Mouse (Mus musculus): ENCODE data around the gene Gm44790. TPM values are rescaled to one million over a fixed set of nuclear protein-coding genes. Genes with fewer than 3 reads are reported as not detected.

Gene Gm44790
- total and polyA plus RNA-seq, 3 experiments = 0.29 to 0.77 TPM; not detected in 1

DNA sequence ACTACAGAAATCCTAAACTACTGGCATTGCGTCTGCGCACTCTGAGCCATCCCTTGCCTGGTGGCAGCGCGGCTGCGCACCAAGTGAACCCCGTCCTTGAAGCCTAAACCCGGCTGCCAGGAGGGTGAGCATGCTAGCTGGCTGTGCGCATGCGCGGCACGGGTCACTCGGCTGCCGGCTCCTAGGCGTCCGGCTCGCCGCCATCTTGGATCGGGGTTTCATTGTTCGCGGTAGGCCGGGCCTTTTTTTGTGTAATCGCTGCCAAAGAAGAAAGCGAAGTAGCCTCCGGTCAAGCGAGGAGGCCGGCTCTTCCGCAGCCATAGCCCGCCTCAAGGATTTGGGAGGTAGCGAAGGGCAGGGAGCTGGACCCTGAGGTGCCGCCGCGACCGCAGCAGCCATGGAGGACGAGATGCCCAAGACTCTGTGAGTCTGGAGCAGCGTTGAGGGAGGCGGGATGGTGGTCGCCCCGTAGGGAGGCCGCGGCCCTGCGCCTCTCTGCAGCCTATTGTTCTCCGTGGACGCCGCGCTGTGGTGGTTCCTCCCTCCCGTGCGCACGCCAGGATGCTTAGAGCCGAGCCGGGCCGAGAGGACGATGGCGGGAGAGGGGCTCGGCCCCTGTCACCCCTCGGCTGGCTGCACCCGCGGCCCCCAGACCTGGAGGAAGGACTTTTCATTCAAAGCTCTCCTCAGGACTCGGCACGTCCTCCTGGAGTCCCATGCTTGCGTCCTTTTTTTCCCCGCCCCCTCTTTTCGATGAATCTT lies 22.2 kb upstream of the Gm44790 start, which contains the start of gene Tia1:
TSS of gene Tia1 (plus strand) at position 120 of the 762 bp plus-strand sequence.
- peak within 1 kb of the TSS; percentile 94 for H3K9ac ChIP-seq (ENCODE audit: control insufficient read depth, low read depth, low read length, poor library complexity, severe bottlenecking)
- H3K36me3 ChIP-seq (ENCODE audit: control insufficient read depth in 1 of 2, insufficient read depth in 2 of 2, low read length in 2 of 2) = peaks cover 0 to 20% of the 10 kb centered on the region in 2 experiments; a peak in 3 of 4 replicates
- TF ChIP-seq NELFE (IDR thresholded peaks at IDR 0.05; ENCODE audit: low read depth, low read length) (peak; percentile 86), ZMIZ1 (IDR thresholded peaks at IDR 0.05; ENCODE audit: low read depth, low read length) (peak; percentile 71), NRF1 (IDR thresholded peaks at IDR 0.05; ENCODE audit: insufficient read depth, low read depth, low read length, poor library complexity, severe bottlenecking) (peak; percentile 97), MYB (IDR thresholded peaks at IDR 0.05; ENCODE audit: low read depth, low read length) (no peak), MEF2A (IDR thresholded peaks at IDR 0.05; ENCODE audit: extremely low read depth, insufficient replicate concordance, low read depth, low read length, poor library complexity, severe bottlenecking) (no peak), MAFK (IDR thresholded peaks at IDR 0.05; ENCODE audit: borderline replicate concordance, low read depth, low read length) (no peak), CHD1 (IDR thresholded peaks at IDR 0.05; ENCODE audit: low read depth, low read length) (no peak), SMC3 (IDR thresholded peaks at IDR 0.05; ENCODE audit: low read depth, low read length) (no peak), TBP (IDR thresholded peaks at IDR 0.05; ENCODE audit: low read depth, low read length) (no peak), EP300 (IDR thresholded peaks at IDR 0.05; ENCODE audit: low read depth in 1 of 2, low read length in 2 of 2) (no peak), MXI1 (IDR thresholded peaks at IDR 0.05; ENCODE audit: low read depth, low read length) (peak; percentile 47), CHD2 (IDR thresholded peaks at IDR 0.05; ENCODE audit: low read length) (no peak), MAZ (IDR thresholded peaks at IDR 0.05; ENCODE audit: low read depth, low read length) (no peak), JUND (IDR thresholded peaks at IDR 0.05; ENCODE audit: low read depth, low read length) (no peak), KAT2A (conservative IDR thresholded peaks at IDR 0.05; ENCODE audit: low read depth, low read length) (no peak; the same call in 1 of the 2 replicates), E2F4 (IDR thresholded peaks at IDR 0.05; ENCODE audit: borderline replicate concordance, low read depth, low read length) (no peak), MAX (IDR thresholded peaks at IDR 0.05; ENCODE audit: low read length) (peak; percentile 46; the same call in 1 of the 2 replicates), GABPA (IDR thresholded peaks at IDR 0.05; ENCODE audit: low read depth, low read length) (no peak), MYC (IDR thresholded peaks at IDR 0.05; ENCODE audit: low read depth, low read length) (peak; percentile 18; the same call in 1 of the 2 replicates), TAL1 (IDR thresholded peaks at IDR 0.05; ENCODE audit: low read length) (no peak), ETS1 (IDR thresholded peaks at IDR 0.05; ENCODE audit: low read depth, low read length) (peak; percentile 27; the same call in 1 of the 2 replicates), BHLHE40 (IDR thresholded peaks at IDR 0.05; ENCODE audit: borderline replicate concordance, low read depth, low read length) (peak; percentile 64; the same call in 1 of the 2 replicates), HCFC1 (IDR thresholded peaks at IDR 0.05; ENCODE audit: low read depth, low read length) (peak; percentile 79), POLR2A (IDR thresholded peaks at IDR 0.05; ENCODE audit: control insufficient read depth in 1 of 2, insufficient read depth in 1 of 2, low read depth in 1 of 2, low read length in 2 of 2, poor library complexity in 1 of 2) (peak; percentile 52 to 82; a peak in 3 of 4 replicates), SIN3A (IDR thresholded peaks at IDR 0.05; ENCODE audit: low read length) (peak; percentile 19; the same call in 1 of the 2 replicates), POLR2AphosphoS2 (IDR thresholded peaks at IDR 0.05; ENCODE audit: low read length) (no peak), CTCF (IDR thresholded peaks at IDR 0.05 in 2 of 3, conservative IDR thresholded peaks at IDR 0.05 in 1 of 3; ENCODE audit: control insufficient read depth in 1 of 3, insufficient read depth in 1 of 3, low read depth in 2 of 3, low read length in 3 of 3, poor library complexity in 1 of 3, severe bottlenecking in 1 of 3) (no peak), TCF12 (IDR thresholded peaks at IDR 0.05; ENCODE audit: low read depth, low read length) (peak; percentile 35; the same call in 1 of the 2 replicates), USF1 (IDR thresholded peaks at IDR 0.05; ENCODE audit: low read depth, low read length) (peak; percentile 32), ZNF384 (IDR thresholded peaks at IDR 0.05; ENCODE audit: low read depth, low read length) (no peak)
- H3K27me3 ChIP-seq (ENCODE audit: control insufficient read depth in 1 of 2, insufficient read depth in 2 of 2, low read length in 2 of 2) = no peaks in the 10 kb centered on the region
- H3K9me3 ChIP-seq (replicated peaks; ENCODE audit: insufficient read depth, low read length) = no peaks in the 10 kb centered on the region
- DNase-seq (ENCODE audit: low read depth, low spot score) = peak; percentile 98
- H3K4me3 ChIP-seq (ENCODE audit: control insufficient read depth in 1 of 2, insufficient read depth in 1 of 2, low read depth in 2 of 2, low read length in 2 of 2) = peak within 1 kb of the TSS; percentile 80 to 83
- peak within 1 kb of the TSS; percentile 94 for H3K27ac ChIP-seq (ENCODE audit: control insufficient read depth, low read depth, low read length)
- peaks cover 27% of the 10 kb centered on the region for H3K79me2 ChIP-seq (ENCODE audit: control insufficient read depth, insufficient read depth, low read length, poor library complexity)
- H3K4me1 ChIP-seq (ENCODE audit: control insufficient read depth in 1 of 2, insufficient read depth in 2 of 2, low read length in 2 of 2) = peaks cover 0 to 8% of the 10 kb centered on the region in 2 experiments; a peak in 3 of 4 replicates
